Mouse (Mus musculus): ENCODE measurements around the gene Hoxd12. TPM values are rescaled to one million over a fixed set of nuclear protein-coding genes. Genes with fewer than 3 reads are reported as not detected.
A peak's percentile ranks its signal among the peaks of the same experiment; 100 is the strongest.

The Hoxd12 gene
- polyA plus RNA-seq, 1 experiment from 2014 or later: not detected

- Histone ChIP-seq H3K9me3 (no peaks in the 10 kb centered on the region), H3K9ac (no peak overlapping the region), H3K4me3 (replicated peaks) (no peak overlapping the region), H3K27ac (no peak overlapping the region), H3K27me3 (peaks cover 95% of the 10 kb centered on the region), H3K4me2 (no peak overlapping the region), H3K4me1 (peaks cover 13% of the 10 kb centered on the region), H3K36me3 (replicated peaks) (no peaks in the 10 kb centered on the region)
- no peak for ATAC-seq (ENCODE audit: low FRiP score)
- 3% methylated on average over 26 of the region's 26 CpGs for WGBS
Measured at GRCm38 (mm10) chr2:74703720-74704392, 29.0 kb downstream of the Hoxd12 start.

GRCm38 (mm10) chr2:74704393-74704998 lies 29.7 kb downstream of the Hoxd12 start, which contains the start of gene Hoxd8:
Gene Hoxd8, plus strand, starts transcription at chr2:74704615.
- Histone ChIP-seq H3K36me3 (replicated peaks) (no peaks in the 10 kb centered on the region), H3K4me2 (peak within 1 kb of the TSS; percentile 57), H3K27ac (no peak within 1 kb of the TSS), H3K9me3 (no peaks in the 10 kb centered on the region), H3K9ac (peak within 1 kb of the TSS; percentile 33; the same call in 1 of the 2 replicates), H3K27me3 (peaks cover 95% of the 10 kb centered on the region), H3K4me1 (peaks cover 13% of the 10 kb centered on the region), H3K4me3 (replicated peaks) (peak within 1 kb of the TSS; percentile 38)
- WGBS: 1% methylated on average over 45 of the region's 52 CpGs
- no peak for ATAC-seq (ENCODE audit: low FRiP score)

- H3K4me3 ChIP-seq (replicated peaks): peak overlapping the region; percentile 38
- peaks cover 13% of the 10 kb centered on the region for H3K4me1 ChIP-seq
- H3K27me3 ChIP-seq: peaks cover 95% of the 10 kb centered on the region
- no peaks in the 10 kb centered on the region for H3K9me3 ChIP-seq
- 1% methylated on average over 24 of the region's 66 CpGs for WGBS
- peak overlapping the region; percentile 33; the same call in 1 of the 2 replicates for H3K9ac ChIP-seq
- no peak overlapping the region for H3K27ac ChIP-seq
- 0 out of 2 replicates have a peak, but pooled peaks have one; percentile 27 for ATAC-seq (ENCODE audit: low FRiP score)
- H3K4me2 ChIP-seq: peak overlapping the region; percentile 57
- no peaks in the 10 kb centered on the region for H3K36me3 ChIP-seq (replicated peaks)
Measured at GRCm38 (mm10) chr2:74704999-74705466, 30.2 kb downstream of the Hoxd12 start.

GRCm38 (mm10) chr2:74705467-74706089 lies 30.8 kb downstream of the Hoxd12 start:
- Histone ChIP-seq H3K27ac (no peak overlapping the region), H3K27me3 (peaks cover 95% of the 10 kb centered on the region), H3K4me2 (peak overlapping the region; percentile 57), H3K9me3 (no peaks in the 10 kb centered on the region), H3K4me1 (peaks cover 13% of the 10 kb centered on the region), H3K9ac (peak overlapping the region; percentile 33), H3K36me3 (replicated peaks) (no peaks in the 10 kb centered on the region), H3K4me3 (replicated peaks) (peak overlapping the region; percentile 38)
- 0 out of 2 replicates have a peak, but pooled peaks have one; percentile 58 for ATAC-seq (ENCODE audit: low FRiP score)
- 2% methylated on average over 43 of the region's 85 CpGs for WGBS

- ATAC-seq (ENCODE audit: low FRiP score): no peak
- peaks cover 13% of the 10 kb centered on the region for H3K4me1 ChIP-seq
- H3K4me2 ChIP-seq: no peak overlapping the region
- no peak overlapping the region for H3K9ac ChIP-seq
- no peak overlapping the region for H3K27ac ChIP-seq
- H3K27me3 ChIP-seq: peaks cover 96% of the 10 kb centered on the region
- no peaks in the 10 kb centered on the region for H3K36me3 ChIP-seq (replicated peaks)
- no peaks in the 10 kb centered on the region for H3K9me3 ChIP-seq
- no peak overlapping the region for H3K4me3 ChIP-seq (replicated peaks)
- WGBS: 2% methylated on average over 13 of the region's 13 CpGs
Measured at GRCm38 (mm10) chr2:74706393-74706960, 31.7 kb downstream of the Hoxd12 start.

- Histone ChIP-seq H3K4me2 (no peak overlapping the region), H3K4me1 (peaks cover 21% of the 10 kb centered on the region), H3K9me3 (no peaks in the 10 kb centered on the region), H3K27ac (no peak overlapping the region), H3K9ac (no peak overlapping the region), H3K27me3 (peaks cover 97% of the 10 kb centered on the region), H3K4me3 (replicated peaks) (no peak overlapping the region), H3K36me3 (replicated peaks) (no peaks in the 10 kb centered on the region)
- WGBS: 6% methylated on average over 7 of the region's 7 CpGs
- ATAC-seq (ENCODE audit: low FRiP score): no peak
Measured at GRCm38 (mm10) chr2:74707599-74707998, 32.8 kb downstream of the Hoxd12 start.

- H3K27me3 ChIP-seq: peaks cover 98% of the 10 kb centered on the region
- H3K4me2 ChIP-seq: no peak overlapping the region
- under 1% methylated on average over 4 of the region's 4 CpGs for WGBS
- no peak for ATAC-seq (ENCODE audit: low FRiP score)
- H3K4me1 ChIP-seq: peaks cover 21% of the 10 kb centered on the region
- no peaks in the 10 kb centered on the region for H3K36me3 ChIP-seq (replicated peaks)
- no peak overlapping the region for H3K9ac ChIP-seq
- no peak overlapping the region for H3K4me3 ChIP-seq (replicated peaks)
- no peaks in the 10 kb centered on the region for H3K9me3 ChIP-seq
- H3K27ac ChIP-seq: no peak overlapping the region
Measured at GRCm38 (mm10) chr2:74708676-74709075, 33.9 kb downstream of the Hoxd12 start.

- ATAC-seq (ENCODE audit: low FRiP score): no peak
- Histone ChIP-seq H3K9me3 (no peaks in the 10 kb centered on the region), H3K27ac (no peak overlapping the region), H3K4me2 (no peak overlapping the region), H3K36me3 (replicated peaks) (no peaks in the 10 kb centered on the region), H3K9ac (no peak overlapping the region), H3K4me1 (peaks cover 18% of the 10 kb centered on the region), H3K27me3 (peaks cover 98% of the 10 kb centered on the region), H3K4me3 (replicated peaks) (no peak overlapping the region)
- whole genome bisulfite sequencing: 4% methylated on average over 5 of the region's 5 CpGs
Measured at GRCm38 (mm10) chr2:74709465-74710419, 34.9 kb downstream of the Hoxd12 start.

GRCm38 (mm10) chr2:74710929-74711543 lies 36.2 kb downstream of the Hoxd12 start:
- Histone ChIP-seq H3K36me3 (replicated peaks) (no peaks in the 10 kb centered on the region), H3K4me2 (no peak overlapping the region), H3K9ac (no peak overlapping the region), H3K9me3 (no peaks in the 10 kb centered on the region), H3K27me3 (peaks cover 98% of the 10 kb centered on the region), H3K4me3 (replicated peaks) (no peak overlapping the region), H3K4me1 (peaks cover 8% of the 10 kb centered on the region), H3K27ac (no peak overlapping the region)
- 0% methylated on average over 16 of the region's 16 CpGs for WGBS
- ATAC-seq (ENCODE audit: low FRiP score): no peak

- Histone ChIP-seq H3K9me3 (no peaks in the 10 kb centered on the region), H3K4me3 (replicated peaks) (peak within 1 kb of the TSS; percentile 26), H3K4me1 (peaks cover 8% of the 10 kb centered on the region), H3K9ac (no peak within 1 kb of the TSS; the same call in 1 of the 2 replicates), H3K4me2 (peak within 1 kb of the TSS; percentile 33; the same call in 1 of the 2 replicates), H3K27me3 (peaks cover 99% of the 10 kb centered on the region), H3K36me3 (replicated peaks) (no peaks in the 10 kb centered on the region), H3K27ac (no peak within 1 kb of the TSS)
- under 1% methylated on average over 59 of the region's 65 CpGs for WGBS
- ATAC-seq (ENCODE audit: low FRiP score): no peak
Measured at GRCm38 (mm10) chr2:74711721-74712621, 37.2 kb downstream of the Hoxd12 start, which contains the start of the genes Hoxd3 and Hoxd4. Gene Hoxd3, plus strand, starts transcription at chr2:74711927. Gene Hoxd4, plus strand, starts transcription at chr2:74711929.
